Mouse (Mus musculus) heart, embryonic 10.5 days (tissue): ENCODE measurements around the gene Mien1. TPM values are rescaled to one million over a fixed set of nuclear protein-coding genes. Genes with fewer than 3 reads are reported as not detected.

Experiments
- DNase-seq: peaks from one replicate; pipeline ENCODE4 v3.0.0-alpha.2; 2017; ENCODE audit warnings: low spot score
- H3K27ac ChIP-seq: fragments of 300-500 bp; sonication (generic); 2 replicates; pipeline ENCODE4 v1.5.1; 2016; ENCODE audit warnings: mild to moderate bottlenecking
- H3K27me3 ChIP-seq: fragments of 300-500 bp; sonication (generic); 2 replicates; pipeline ENCODE4 v1.6.1; 2016; ENCODE audit warnings: mild to moderate bottlenecking; ENCODE audit not compliant: poor library complexity, insufficient read depth, severe bottlenecking
- H3K36me3 ChIP-seq: fragments of 300-500 bp; sonication (generic); 2 replicates; pipeline ENCODE4 v1.6.1; 2016; ENCODE audit warnings: mild to moderate bottlenecking, moderate library complexity
- H3K4me1 ChIP-seq: fragments of 300-500 bp; sonication (generic); 2 replicates; pipeline ENCODE4 v1.6.1; 2016; ENCODE audit warnings: mild to moderate bottlenecking
- H3K4me3 ChIP-seq: fragments of 300-500 bp; sonication (generic); 2 replicates; pipeline ENCODE4 v1.5.1; 2016; ENCODE audit warnings: mild to moderate bottlenecking, moderate library complexity
- H3K9me3 ChIP-seq: fragments of 300-500 bp; sonication (generic); 2 replicates; pipeline ENCODE4 v1.6.1; 2016; ENCODE audit warnings: mild to moderate bottlenecking, moderate library complexity
- WGBS: fragments of 180-500 bp; shearing (Covaris S2); methylation state at CpG from one replicate; pipeline ENCODE4 v1.1.7; 2016; 5-methylcytosine and 5-hydroxymethylcytosine counted together
- polyA plus RNA-seq: library from polyadenylated mRNA; unstranded; fragments of >200 nt; fragmentation: Nextera tagmentation; extraction: Ambion mirVana; gene quantifications from 2 replicates; pipeline ENCODE4 v1.2.1, GENCODE M21; 2016

Gene Mien1
- polyA plus RNA-seq, 1 experiment from 2014 or later: 98.9 TPM

DNA sequence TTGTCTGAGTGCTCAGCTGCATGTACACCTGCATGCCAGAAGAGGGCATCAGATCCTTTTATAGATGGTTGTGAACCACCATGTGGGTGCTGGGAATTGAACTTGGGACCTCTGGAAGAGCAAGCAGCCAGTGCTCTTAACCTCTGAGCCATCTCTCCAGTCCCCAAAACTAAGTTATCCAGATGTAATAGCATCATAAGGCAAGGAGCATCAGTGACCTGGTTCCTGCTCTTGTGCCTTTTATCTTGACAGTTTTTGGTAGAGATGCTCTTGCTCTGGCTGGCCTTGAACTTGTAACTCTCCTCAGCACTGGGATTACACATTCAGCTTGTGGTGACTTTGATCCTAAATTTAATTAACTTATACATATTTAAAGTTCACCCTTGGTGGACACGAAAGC is 4.9 kb upstream of the Mien1 start:
- Histone ChIP-seq H3K9me3 (no peaks in the 10 kb centered on the region), H3K4me3 (no peak overlapping the region), H3K36me3 (no peaks in the 10 kb centered on the region; the same call in 1 of the 2 replicates), H3K27ac (no peak overlapping the region), H3K27me3 (peaks cover 30% of the 10 kb centered on the region), H3K4me1 (peaks cover 34% of the 10 kb centered on the region)
- 88% methylated on average over 1 of the region's 1 CpGs for WGBS
- no peak for DNase-seq

DNA sequence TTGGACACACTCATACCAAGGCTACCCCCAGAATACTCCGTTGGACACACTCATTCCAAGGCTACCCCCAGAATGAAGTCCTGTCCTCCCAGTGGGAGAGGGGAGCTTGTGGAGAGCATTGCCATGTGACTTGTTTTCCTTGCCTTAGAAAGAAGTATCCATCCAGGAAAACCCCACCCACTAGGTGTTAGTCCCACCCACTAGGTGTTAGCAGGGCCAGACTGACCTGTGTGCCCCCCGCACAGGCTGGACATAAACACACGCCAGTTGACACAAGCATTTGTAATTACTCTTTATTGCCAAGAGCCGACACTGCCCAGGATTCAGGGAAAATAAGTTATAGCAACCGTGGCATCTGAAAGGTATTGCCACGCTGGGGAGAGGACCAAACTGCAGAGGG is 1.4 kb downstream of the Mien1 start:
- H3K27ac ChIP-seq: no peak overlapping the region
- no peaks in the 10 kb centered on the region for H3K9me3 ChIP-seq
- peaks cover 20% of the 10 kb centered on the region; the same call in 1 of the 2 replicates for H3K4me1 ChIP-seq
- H3K4me3 ChIP-seq: no peak overlapping the region
- H3K36me3 ChIP-seq: peaks cover 53% of the 10 kb centered on the region
- no peak for DNase-seq
- H3K27me3 ChIP-seq: no peaks in the 10 kb centered on the region
- WGBS: 80% methylated on average over 6 of the region's 6 CpGs

DNA sequence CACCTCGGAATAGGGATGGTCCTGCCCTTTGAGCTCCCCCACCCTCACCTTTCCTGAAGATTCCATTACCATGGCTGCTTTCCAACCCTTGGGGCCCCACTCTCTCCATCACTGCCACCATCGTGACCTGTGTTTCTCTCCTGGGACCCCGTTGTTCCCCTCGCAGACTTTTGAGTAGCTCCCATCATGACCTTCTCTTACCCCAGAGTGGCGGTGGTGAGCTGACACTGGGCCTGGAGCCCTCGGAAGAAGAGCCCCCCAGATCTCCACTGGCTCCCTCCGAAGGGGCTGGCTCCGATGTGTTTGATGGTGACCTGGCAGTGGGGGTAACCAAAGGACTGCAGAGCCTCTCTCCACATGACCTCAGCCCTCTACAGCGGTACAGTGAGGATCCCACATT is 3.1 kb downstream of the Mien1 start:
- no peaks in the 10 kb centered on the region for H3K27me3 ChIP-seq
- no peak overlapping the region for H3K27ac ChIP-seq
- H3K4me3 ChIP-seq: no peak overlapping the region
- H3K36me3 ChIP-seq: peaks cover 71% of the 10 kb centered on the region
- no peaks in the 10 kb centered on the region for H3K9me3 ChIP-seq
- no peak for DNase-seq
- 89% methylated on average over 9 of the region's 9 CpGs for WGBS
- H3K4me1 ChIP-seq: peaks cover 20% of the 10 kb centered on the region; the same call in 1 of the 2 replicates

DNA sequence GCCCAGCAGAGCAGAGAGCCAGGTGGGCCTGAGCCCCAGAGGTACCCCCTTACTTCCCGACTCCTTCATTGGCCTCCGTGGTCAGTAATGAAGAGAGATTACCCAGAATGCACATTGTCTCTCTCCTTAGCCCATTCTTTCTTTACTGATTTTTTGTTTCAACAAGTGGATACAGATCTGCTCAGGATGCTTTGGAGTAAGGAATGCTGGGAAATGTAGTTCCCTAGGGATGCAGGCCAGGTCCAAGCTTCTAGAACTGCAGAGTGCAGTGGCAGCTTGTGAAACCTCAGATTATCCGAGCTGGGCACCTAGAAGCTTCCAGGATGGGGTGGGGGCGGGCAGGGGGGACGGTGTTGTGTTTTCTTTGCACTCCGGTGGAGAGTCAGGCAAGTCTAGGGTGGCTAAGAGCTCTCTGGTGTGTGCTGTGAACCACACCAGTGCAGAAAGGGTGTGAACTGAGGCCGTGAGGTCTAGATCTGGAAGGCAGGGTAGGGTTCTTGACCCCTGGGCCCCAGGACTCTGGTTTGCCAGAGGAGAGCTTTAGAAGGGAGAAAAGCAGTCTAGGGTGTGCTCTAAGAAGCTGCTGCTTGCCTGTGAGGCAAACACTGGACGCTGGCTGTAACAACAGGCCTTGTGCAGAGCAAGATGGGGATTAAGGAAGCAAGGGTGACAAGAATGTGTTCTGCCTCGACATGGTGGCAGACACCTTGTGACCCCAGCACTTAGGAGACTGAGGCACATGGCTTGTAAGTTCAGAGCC is 6.9 kb downstream of the Mien1 start:
- H3K9me3 ChIP-seq: no peaks in the 10 kb centered on the region
- H3K4me3 ChIP-seq: no peak overlapping the region
- H3K36me3 ChIP-seq: peaks cover 100% of the 10 kb centered on the region
- DNase-seq: no peak
- H3K27ac ChIP-seq: no peak overlapping the region
- H3K4me1 ChIP-seq: 0 out of 2 replicates have a peak, but pooled peaks cover 3% of the 10 kb centered on the region
- no peaks in the 10 kb centered on the region for H3K27me3 ChIP-seq
- WGBS: 79% methylated on average over 9 of the region's 9 CpGs

DNA sequence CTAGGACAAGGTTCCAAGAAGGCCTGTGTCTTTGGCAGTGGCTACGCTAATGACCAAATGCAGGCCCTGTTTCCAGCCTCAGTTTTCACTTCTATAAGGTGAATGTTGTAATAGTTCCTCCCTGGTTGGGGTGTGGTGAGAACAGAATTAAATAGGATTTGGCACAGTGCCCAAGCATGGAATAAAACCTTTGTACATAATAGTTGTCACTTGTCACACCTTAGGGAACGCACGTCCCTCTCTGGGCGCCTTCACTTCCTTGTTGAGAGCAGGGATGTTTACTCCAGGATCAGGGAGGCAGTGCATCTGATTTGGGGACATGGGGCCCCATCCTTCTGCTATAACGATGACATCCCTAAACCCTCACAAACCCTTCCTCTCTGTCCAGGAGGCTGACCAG is 10.4 kb downstream of the Mien1 start:
- H3K4me3 ChIP-seq: no peak overlapping the region
- no peak overlapping the region for H3K27ac ChIP-seq
- DNase-seq: no peak
- no peaks in the 10 kb centered on the region for H3K9me3 ChIP-seq
- 91% methylated on average over 5 of the region's 5 CpGs for WGBS
- H3K27me3 ChIP-seq: no peaks in the 10 kb centered on the region
- H3K36me3 ChIP-seq: peaks cover 100% of the 10 kb centered on the region
- no peaks in the 10 kb centered on the region for H3K4me1 ChIP-seq

DNA sequence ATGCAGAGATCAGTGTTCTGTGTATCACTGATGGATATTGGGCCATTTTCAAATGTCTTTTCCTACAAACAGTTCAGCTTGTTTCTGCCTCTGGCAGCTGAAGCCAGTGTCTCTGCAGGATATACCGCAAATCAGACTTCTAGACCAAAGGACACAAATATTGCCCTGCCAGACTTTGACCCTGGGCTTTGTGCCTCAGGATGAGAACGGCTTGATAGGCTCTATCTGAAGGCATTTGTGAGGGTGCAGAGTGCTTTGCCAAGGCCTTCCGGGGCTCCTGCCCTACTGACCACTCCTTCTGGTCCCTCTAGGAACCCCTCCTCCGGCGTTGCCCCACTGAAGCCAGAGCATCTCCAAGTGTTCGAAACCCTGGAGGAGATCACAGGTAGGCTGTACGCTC is 12.2 kb downstream of the Mien1 start:
- Histone ChIP-seq H3K4me3 (no peak overlapping the region), H3K36me3 (peaks cover 100% of the 10 kb centered on the region), H3K27me3 (no peaks in the 10 kb centered on the region), H3K4me1 (no peaks in the 10 kb centered on the region), H3K9me3 (no peaks in the 10 kb centered on the region), H3K27ac (no peak overlapping the region)
- WGBS: 92% methylated on average over 7 of the region's 7 CpGs
- DNase-seq: no peak

DNA sequence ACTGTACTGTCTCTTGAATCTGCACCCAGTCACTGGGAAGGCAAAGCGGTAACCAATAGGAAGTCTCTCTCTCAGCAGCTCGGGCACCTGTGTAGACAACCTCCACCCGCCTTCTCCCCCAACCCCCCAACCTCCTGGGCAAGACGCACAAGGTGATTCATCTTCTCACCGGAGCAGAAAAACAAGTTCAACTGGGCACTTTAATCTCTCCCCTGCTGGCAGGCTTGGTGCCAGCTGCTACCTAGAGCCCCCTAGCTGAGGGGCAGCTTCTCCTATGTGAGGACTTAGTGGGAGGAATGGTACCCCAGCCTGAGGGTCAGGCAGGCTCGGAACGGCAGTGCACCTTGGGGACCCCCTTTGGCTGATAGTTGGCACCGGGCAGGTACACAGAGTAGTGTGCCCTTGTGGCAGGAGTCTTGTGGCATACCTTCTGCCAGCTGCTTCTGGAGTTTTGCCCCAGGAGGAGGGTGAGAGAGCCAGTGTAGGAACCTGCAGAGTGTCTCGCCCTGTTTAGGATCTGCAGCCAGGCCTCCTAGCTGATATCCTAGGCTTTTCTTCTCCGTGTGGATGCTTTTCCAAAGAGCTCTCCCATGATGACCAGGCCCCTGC is 19.7 kb downstream of the Mien1 start:
- H3K4me3 ChIP-seq: 0 out of 2 replicates have a peak overlapping the region, but pooled peaks have one; percentile 3
- no peaks in the 10 kb centered on the region for H3K27me3 ChIP-seq
- H3K9me3 ChIP-seq: no peaks in the 10 kb centered on the region
- no peak for DNase-seq
- peaks cover 58% of the 10 kb centered on the region for H3K4me1 ChIP-seq
- peak overlapping the region; percentile 42; the same call in 1 of the 2 replicates for H3K27ac ChIP-seq
- 73% methylated on average over 10 of the region's 10 CpGs for WGBS
- H3K36me3 ChIP-seq: peaks cover 82% of the 10 kb centered on the region

DNA sequence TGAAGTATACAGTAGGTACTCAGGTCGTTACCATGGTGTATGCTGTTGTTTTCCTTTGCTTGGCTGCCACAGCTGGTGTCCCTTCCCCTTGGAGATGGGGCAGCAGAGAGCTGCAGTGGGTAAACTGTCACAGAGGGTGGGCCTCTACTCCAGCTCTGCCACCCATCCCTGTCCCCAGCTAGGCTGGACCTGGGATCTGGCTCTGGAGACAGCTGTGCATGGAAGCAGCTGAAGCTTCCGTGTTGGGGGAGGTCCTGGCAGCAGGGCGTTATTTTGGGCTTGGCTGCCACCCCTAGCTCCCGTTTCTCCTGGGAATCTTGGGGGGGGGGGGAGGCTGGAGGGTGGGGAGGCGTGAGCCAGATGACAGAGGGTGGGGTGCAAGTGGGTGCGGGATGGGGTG is 20.5 kb downstream of the Mien1 start:
- WGBS: 56% methylated on average over 6 of the region's 6 CpGs
- H3K36me3 ChIP-seq: peaks cover 74% of the 10 kb centered on the region
- no peak for DNase-seq
- 0 out of 2 replicates have a peak overlapping the region, but pooled peaks have one; percentile 3 for H3K4me3 ChIP-seq
- peaks cover 64% of the 10 kb centered on the region for H3K4me1 ChIP-seq
- no peaks in the 10 kb centered on the region for H3K27me3 ChIP-seq
- H3K9me3 ChIP-seq: no peaks in the 10 kb centered on the region
- peak overlapping the region; percentile 42 for H3K27ac ChIP-seq

DNA sequence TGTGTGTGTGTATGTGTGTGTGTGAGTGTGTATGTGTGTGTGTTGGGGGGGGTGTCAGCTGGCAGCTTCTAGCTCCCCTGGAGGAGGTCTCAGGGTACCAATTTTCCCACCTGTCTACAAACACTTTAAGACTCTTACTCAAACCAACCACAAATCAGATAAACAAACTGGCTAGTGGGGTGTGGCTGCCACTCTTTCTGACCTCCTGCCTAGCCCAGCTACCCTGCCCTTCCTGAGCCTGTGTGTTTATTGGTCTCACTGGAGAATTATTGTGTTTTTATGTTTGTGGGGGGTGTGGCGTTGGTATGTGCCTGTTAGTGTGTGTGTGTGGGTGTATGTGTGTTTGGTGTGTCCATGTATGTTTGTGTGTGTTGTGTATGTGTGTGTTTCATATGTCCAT is 21.7 kb downstream of the Mien1 start:
- peaks cover 73% of the 10 kb centered on the region for H3K4me1 ChIP-seq
- no peaks in the 10 kb centered on the region for H3K27me3 ChIP-seq
- 100% methylated on average over 1 of the region's 1 CpGs for WGBS
- no peaks in the 10 kb centered on the region for H3K9me3 ChIP-seq
- DNase-seq: no peak
- no peak overlapping the region for H3K4me3 ChIP-seq
- no peak overlapping the region for H3K27ac ChIP-seq
- H3K36me3 ChIP-seq: peaks cover 62% of the 10 kb centered on the region

DNA sequence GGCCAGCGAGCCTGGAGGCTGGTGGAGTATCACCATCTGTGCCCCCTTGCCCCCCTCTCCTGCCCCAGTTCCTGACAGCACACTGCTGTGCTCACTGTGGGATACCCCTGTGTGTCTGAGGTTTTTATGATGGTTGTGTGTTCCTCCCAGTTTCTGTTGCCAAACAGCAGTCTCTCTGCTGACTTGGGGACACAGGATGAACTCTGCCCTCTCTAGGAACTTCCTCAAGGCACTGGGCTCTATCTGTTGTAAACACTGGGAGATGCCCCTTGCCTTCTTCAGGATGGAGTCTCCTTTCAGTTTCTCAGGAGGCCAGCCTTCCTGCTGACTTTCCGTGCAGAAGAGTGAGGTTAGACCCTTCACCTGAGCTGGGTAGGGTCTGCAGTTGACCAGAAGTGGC is 24.6 kb downstream of the Mien1 start:
- H3K4me3 ChIP-seq: peak overlapping the region; percentile 99
- peak overlapping the region; percentile 99 for H3K27ac ChIP-seq
- no peaks in the 10 kb centered on the region for H3K9me3 ChIP-seq
- peaks cover 33% of the 10 kb centered on the region for H3K36me3 ChIP-seq
- WGBS: 41% methylated on average over 2 of the region's 2 CpGs
- no peak for DNase-seq
- H3K4me1 ChIP-seq: peaks cover 84% of the 10 kb centered on the region
- peaks cover 9% of the 10 kb centered on the region; the same call in 1 of the 2 replicates for H3K27me3 ChIP-seq

DNA sequence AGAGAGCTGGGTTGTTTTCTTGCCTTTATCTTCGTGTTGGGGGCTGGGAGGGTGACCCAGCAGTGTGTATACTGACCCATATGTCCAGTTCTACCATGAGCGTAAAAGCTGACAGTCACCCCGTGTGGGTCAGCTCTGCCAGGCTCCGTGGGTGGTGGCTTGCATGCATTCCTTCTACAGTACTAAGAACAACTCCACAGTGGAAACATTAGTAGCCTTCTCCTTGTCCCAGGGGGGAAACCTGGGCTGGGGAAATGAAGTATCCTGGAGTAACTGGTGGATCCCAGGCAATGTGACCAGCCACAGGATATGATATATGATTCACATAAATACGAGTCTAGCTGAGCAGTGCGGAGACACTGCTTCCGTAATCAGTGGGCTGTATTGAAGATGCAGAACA is 25.1 kb downstream of the Mien1 start:
- WGBS: 24% methylated on average over 7 of the region's 7 CpGs
- H3K36me3 ChIP-seq: peaks cover 28% of the 10 kb centered on the region
- peak overlapping the region; percentile 99 for H3K27ac ChIP-seq
- H3K4me3 ChIP-seq: peak overlapping the region; percentile 99
- peaks cover 9% of the 10 kb centered on the region; the same call in 1 of the 2 replicates for H3K27me3 ChIP-seq
- H3K9me3 ChIP-seq: no peaks in the 10 kb centered on the region
- H3K4me1 ChIP-seq: peaks cover 84% of the 10 kb centered on the region
- no peak for DNase-seq

DNA sequence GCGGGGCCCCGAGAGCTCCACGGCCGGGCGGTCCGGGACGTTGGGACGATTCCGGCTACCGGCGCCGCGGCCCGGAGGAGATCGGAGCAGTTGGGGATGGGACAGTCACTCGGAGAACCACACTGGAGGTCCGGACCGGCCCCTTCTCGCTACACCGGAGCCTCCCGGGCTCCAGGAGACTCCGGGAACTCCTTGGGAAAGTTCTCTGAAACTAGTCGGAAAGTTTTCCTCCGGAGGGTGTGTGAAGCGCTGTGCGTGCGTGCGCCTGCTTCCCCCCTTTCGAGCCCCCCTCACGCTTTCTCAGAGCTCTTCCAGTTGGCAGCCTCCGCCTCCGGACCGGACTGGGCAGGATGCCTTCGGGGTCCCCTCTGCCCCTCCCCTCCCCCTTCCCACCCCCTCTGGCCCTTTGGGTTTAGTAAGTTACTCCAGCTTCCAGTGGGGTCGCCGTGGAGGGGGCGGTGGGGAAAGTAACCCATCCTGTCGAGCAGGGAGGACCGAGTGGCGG is 25.9 kb downstream of the Mien1 start:
- Histone ChIP-seq H3K27me3 (peaks cover 9% of the 10 kb centered on the region; the same call in 1 of the 2 replicates), H3K36me3 (peaks cover 22% of the 10 kb centered on the region), H3K9me3 (no peaks in the 10 kb centered on the region), H3K4me3 (peak overlapping the region; percentile 99), H3K4me1 (peaks cover 78% of the 10 kb centered on the region), H3K27ac (peak overlapping the region; percentile 99)
- under 1% methylated on average over 40 of the region's 40 CpGs for WGBS
- DNase-seq: no peak

DNA sequence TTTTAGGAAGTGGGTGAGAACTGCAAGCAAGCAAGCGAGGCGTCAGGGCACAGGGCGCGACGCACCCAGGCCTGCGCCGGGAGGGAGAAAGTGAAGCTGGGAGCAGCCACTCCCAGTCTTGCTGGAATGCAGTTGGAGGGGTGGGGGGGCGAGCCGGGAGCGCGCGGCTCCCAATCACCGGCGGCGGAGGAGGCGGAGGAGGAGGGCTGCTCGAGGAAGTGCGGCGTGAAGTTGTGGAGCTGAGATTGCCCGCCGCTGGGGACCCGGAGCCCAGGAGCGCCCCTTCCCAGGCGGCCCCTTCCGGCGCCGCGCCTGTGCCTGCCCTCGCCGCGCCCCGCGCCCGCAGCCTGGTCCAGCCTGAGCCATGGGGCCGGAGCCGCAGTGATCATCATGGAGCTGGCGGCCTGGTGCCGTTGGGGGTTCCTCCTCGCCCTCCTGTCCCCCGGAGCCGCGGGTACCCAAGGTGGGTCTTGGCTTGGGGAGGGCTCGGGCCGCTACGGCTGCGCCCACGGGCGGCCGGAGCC is 26.5 kb downstream of the Mien1 start, which contains the start of gene Erbb2:
Erbb2 (plus strand) TSS at position 198 of the 524 bp plus-strand sequence.
- H3K36me3 ChIP-seq: peaks cover 22% of the 10 kb centered on the region
- H3K27ac ChIP-seq: peak within 1 kb of the TSS; percentile 99
- DNase-seq: peak; percentile 95
- peak within 1 kb of the TSS; percentile 99 for H3K4me3 ChIP-seq
- H3K4me1 ChIP-seq: peaks cover 76% of the 10 kb centered on the region
- H3K9me3 ChIP-seq: no peaks in the 10 kb centered on the region
- WGBS: under 1% methylated on average over 44 of the region's 49 CpGs
- peaks cover 9% of the 10 kb centered on the region; the same call in 1 of the 2 replicates for H3K27me3 ChIP-seq
